Mouse (Mus musculus) right cerebral cortex, postnatal 4 days (tissue): ENCODE data around the gene Krtcap3.

ENCODE experiments used
- DNase-seq: peaks from one replicate; pipeline ENCODE4 v3.0.0-alpha.2; 2022

The Krtcap3 gene

GRCm38 (mm10) chr5:31253806-31254205, 2.3 kb downstream of the Krtcap3 start:
- no peak for DNase-seq

DNA sequence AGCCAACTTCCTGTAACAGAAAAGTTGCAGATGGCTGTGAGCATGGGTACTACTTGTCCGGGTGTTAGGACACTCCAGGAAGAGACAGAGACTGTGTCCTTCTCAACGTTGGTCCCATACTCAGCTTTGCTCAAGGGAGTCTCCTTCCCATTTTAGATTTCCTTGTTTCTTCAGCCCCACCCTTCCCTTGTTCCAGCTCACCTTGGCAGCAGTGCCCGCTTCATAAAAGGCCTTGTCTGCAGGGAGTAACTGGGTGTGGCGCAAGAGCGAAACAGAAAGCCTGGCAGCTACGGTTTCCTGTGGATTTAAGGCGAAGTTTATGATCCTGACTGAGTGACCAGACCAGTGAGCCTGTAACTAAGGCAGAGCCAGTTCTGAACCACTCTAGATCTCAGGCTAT, 3.0 kb downstream of the Krtcap3 start:
- DNase-seq: no peak

DNA sequence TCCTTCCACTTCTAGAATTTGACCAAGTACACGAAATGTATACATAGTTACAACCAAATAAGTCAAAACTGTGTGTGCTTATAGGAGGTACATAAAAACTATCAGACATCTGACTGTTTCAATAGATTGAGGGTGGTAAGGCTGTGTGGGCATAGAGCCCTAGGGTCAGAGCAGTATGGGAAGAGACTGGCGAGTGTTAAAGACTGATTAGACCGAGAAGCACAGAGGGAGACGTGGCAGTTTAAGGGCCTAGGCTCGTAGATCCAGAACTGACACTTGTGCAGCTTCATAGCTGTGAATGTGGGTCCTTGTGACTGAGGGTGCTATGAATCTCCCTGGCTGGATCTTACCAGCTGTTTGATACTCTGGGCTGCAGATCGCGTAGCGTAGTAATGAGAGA, 3.4 kb downstream of the Krtcap3 start:
- DNase-seq: no peak

DNA sequence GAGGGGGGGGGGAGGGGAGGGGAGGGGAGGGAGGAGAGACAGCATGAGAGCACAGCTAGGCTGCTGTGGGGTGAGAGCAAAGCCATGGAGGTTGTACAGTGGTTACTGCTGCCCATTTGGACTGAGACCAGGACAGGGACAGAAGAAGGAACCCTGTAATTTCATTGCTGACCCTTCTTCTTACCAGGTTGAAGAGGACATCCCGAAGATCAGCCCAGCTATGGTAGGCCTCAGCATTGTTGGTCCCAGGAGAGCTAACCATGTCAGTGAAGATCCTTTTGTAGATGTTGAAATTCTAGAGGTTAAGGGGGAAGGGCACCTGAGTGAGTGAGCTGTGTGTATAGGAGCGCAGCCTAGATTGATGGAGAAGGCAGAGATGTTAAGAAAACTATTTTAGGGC, 3.9 kb downstream of the Krtcap3 start:
- DNase-seq: no peak

- no peak for DNase-seq
Observed at GRCm38 (mm10) chr5:31255971-31256370, 4.5 kb downstream of the Krtcap3 start.

- no peak for DNase-seq
Observed at GRCm38 (mm10) chr5:31257616-31258015, 6.1 kb downstream of the Krtcap3 start.

- DNase-seq: no peak
Observed at GRCm38 (mm10) chr5:31266101-31266500, 14.6 kb downstream of the Krtcap3 start.

- no peak for DNase-seq
Observed at GRCm38 (mm10) chr5:31267686-31268085, 16.2 kb downstream of the Krtcap3 start.

- DNase-seq: no peak
Observed at GRCm38 (mm10) chr5:31273018-31273417, 21.5 kb downstream of the Krtcap3 start.

DNA sequence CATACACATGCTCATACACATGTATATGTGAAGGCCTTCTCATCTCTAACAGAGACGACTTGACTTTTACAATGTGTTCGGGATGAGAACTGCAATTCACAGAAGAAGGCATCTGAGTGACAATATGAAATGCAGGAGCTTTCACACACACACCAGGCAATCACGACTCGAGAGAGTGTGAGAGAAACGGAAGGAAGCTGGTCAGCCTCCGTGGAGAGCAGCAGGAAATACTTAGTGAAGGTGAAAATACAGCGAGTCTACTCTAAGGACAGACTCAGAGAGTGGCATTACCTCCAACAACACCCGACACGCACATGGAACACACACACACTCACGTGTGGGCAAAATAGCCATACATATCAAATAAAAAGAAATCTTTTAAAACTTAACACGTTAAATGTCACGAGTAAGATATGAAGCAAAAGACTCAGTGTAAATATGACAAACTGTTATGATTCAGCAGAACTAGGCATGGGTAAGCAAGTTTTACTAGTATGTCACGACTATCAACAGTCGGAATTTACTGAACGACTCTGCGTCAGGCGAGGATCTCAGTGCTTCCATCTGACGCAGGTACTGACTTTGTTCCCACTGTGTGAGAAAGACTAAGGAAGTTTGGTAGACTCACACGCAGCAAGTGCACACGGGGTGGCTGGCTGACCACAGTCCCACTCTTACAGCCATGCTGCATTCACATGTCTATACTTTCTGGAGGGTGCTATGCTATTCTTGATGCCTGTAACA, 27.9 kb downstream of the Krtcap3 start:
- no peak for DNase-seq

DNA sequence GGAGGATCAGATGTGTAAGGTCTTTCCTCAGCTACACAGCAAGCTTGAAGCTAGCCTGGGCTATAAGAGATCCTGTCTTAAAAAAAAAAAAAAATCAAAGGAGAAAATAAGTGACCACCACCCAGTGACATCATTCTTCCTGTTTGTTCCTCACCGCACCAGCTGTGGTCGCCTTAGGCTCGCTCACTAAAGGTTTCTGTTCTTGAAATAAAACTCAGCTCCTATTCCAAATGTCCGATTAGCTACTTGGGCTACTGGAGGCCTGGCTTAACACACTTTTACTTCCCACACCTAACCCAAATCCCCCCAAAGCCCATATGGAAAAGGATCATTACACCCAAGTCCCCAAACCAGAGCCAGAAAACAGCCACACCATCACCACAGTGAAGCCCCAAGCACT, 36.7 kb downstream of the Krtcap3 start:
- DNase-seq: no peak

- DNase-seq: no peak
Observed at GRCm38 (mm10) chr5:31288655-31289054, 37.2 kb downstream of the Krtcap3 start.

DNA sequence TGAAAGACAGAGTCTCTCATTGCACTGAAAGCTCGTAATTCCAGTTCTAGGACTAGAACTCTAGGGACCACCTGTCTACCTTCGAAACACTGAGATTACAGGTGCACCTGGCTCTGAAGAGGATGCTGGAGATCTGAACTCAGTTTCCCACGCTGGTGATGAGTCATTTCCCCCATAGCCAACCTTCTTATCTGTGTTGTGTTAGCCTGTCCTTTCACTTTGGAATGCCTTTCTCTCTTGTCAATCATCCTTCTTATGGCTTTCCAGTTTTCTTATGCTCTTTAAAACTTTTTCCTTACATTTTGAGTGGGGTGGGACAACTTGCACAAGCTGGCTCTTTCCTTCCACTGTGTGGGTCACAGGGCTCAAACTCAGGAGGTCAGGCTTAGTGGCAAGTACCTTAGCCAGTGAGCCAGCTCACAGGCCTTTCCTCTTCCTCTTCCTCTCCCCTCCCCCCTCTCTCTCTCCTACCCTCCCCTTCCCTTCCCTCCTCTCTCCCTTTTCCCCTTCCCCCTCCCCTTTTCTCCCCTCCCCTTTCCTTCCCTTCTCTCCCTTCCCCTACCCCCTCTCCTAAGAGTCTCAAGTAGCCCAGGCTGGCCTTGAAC, 38.2 kb downstream of the Krtcap3 start:
- DNase-seq: no peak

DNA sequence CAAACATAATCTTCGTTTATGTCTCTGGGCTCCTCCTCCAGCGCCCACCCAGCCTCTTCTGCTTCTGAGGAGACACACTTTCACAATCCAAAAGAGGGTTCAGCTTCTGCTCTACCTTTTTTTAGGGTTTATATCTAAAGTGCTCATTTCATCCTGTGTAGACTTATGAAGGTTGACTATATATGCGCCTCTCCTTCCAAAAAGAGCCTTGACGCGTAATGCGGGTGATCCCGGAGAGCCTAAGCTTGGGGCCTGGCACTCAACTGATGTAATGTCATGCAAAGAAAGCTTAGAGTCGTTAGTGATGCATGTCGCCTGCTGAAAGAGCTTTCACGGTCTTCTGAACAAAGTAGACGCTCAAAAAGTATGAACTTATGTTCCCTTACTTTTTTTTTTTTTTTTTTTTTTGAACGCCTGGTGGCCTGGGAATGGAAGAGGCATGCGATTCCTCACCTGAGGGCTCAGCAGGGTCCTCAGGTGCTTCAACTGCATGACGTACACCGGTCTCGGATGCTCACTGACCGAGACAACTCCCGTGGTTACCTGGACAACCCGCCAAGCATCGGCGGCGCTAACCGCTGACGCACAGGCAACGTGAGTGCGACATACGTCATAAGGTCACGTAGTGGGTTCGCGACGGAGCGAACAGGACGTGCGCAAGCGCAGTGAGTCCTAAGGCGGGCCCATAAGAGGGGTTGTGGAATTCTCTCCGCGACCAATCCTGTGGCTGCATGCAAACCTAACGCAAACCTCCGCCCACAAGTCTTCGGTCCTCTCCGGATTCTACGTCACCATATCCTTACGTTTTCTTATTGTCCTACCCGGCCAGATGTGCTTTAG, 39.2 kb downstream of the Krtcap3 start, which contains the start of gene Ift172:
Gene Ift172, minus strand, starts transcription at position 596 of the 840 bp plus-strand sequence.
- DNase-seq: peak; percentile 95

DNA sequence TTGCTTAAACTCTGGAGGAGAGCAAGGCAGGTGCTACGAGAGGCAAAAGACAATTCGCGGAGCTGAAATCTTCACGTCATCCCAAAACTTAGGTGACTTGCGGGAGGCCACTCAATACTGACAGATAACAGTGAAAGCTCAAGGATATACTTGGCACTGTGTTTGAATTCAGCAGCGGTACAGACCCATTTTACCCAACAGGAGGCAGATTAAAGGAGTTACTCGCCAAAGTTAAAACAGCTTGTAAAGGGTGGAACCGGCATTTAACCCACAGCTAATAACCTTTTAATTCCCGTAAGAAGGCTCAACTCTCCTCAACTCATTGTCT, 39.8 kb downstream of the Krtcap3 start:
- no peak for DNase-seq

- DNase-seq: peak; percentile 55
Observed at GRCm38 (mm10) chr5:31294964-31295605, 43.6 kb downstream of the Krtcap3 start.

DNA sequence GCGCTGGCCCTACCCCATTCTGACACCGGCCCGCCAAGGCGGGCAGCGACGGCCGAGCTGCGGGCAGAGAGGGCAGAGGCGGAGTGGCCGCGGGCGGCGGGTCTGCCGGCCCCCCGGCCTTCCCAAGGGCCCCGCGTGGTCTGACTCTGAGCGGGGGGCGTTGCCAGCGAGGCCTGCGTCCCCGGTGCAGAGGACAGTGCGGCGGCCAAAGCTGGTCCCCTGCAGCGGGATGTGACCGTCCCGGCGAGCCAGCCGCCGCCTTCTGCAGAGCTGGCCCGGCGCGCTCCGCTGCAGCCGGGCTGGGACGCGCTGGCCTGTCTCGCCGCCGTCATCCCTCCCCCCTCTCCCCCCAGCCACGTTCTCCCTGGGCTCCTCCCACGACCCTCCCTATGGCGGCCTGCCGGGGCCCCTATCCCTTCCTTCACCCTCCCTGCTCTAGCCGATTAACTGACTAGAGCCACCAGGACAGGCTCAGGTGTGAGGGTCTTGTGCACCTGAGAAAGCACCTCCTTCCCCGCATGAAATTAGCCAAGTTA, 44.2 kb downstream of the Krtcap3 start, which contains the start of gene Fndc4:
Gene Fndc4, minus strand, starts transcription at position 475 of the 536 bp plus-strand sequence.
- DNase-seq: peak; percentile 79

GRCm38 (mm10) chr5:31297047-31297757, 45.7 kb downstream of the Krtcap3 start, which contains the start of gene Gckr:
TSS of gene Gckr (plus strand) at chr5:31297443.
- DNase-seq: no peak

- no peak for DNase-seq
Observed at GRCm38 (mm10) chr5:31297981-31298380, 46.5 kb downstream of the Krtcap3 start.

DNA sequence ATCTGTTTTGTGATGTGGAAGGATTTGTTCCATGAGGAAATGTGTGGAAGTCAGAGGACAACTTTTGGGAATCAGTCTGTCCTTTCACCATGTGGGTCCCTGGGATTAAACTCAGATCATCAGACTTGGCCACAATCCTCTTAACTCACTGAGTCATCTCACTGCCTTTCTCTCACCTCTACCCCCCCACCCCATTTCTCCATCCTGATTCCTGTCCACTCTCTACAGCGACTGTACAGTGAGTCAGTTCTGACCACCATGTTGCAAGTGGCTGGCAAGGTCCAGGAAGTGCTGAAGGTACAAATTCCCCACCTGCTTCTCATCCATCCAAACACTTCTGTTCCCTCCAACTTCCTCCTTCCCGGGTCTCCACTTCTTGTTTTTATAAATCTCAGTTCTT, 47.0 kb downstream of the Krtcap3 start:
- no peak for DNase-seq

GRCm38 (mm10) chr5:31301866-31302265, 50.4 kb downstream of the Krtcap3 start:
- no peak for DNase-seq
